Mouse (Mus musculus) stomach, postnatal 0 days (tissue): ENCODE data around the gene Csnk2a1. TPM values are rescaled to one million over a fixed set of nuclear protein-coding genes. Genes with fewer than 3 reads are reported as not detected.

ENCODE experiments used
- ATAC-seq: fragments of 200-750 bp; cut with Nextera tagmentation; 2 replicates; pipeline ENCODE4 v1.8.0; 2017; ENCODE audit not compliant: low FRiP score, low TSS enrichment
- DNase-seq: peaks from one replicate; pipeline ENCODE4 v3.0.0-alpha.2; 2016; ENCODE audit warnings: low spot score
- H3K27ac ChIP-seq: fragments of 300-500 bp; sonication (generic); replicated peaks from 2 replicates; pipeline ENCODE4 v1.5.1; 2014; ENCODE audit warnings: mild to moderate bottlenecking, control low read depth
- H3K27me3 ChIP-seq: fragments of 300-500 bp; sonication (generic); 2 replicates; pipeline ENCODE4 v1.6.1; 2014; ENCODE audit warnings: low read length; ENCODE audit not compliant: control insufficient read depth, insufficient read depth
- H3K36me3 ChIP-seq: fragments of 300-500 bp; sonication (generic); 2 replicates; pipeline ENCODE4 v1.6.1; 2014; ENCODE audit warnings: low read length, mixed read lengths; ENCODE audit not compliant: control insufficient read depth, insufficient read depth
- H3K4me1 ChIP-seq: fragments of 300-500 bp; sonication (generic); replicated peaks from 2 replicates; pipeline ENCODE4 v1.6.1; 2014; ENCODE audit warnings: antibody characterized with exemption; ENCODE audit not compliant: control insufficient read depth, insufficient read depth
- H3K4me2 ChIP-seq: fragments of 300-500 bp; sonication (generic); replicated peaks from 2 replicates; pipeline ENCODE4 v1.6.1; 2014; ENCODE audit warnings: low read depth, mild to moderate bottlenecking, control low read depth, moderate library complexity
- H3K4me3 ChIP-seq: fragments of 300-500 bp; sonication (generic); 2 replicates; pipeline ENCODE4 v1.5.1; 2014; ENCODE audit warnings: low read depth, low read length, control low read depth
- H3K9ac ChIP-seq: fragments of 300-500 bp; sonication (generic); 2 replicates; pipeline ENCODE4 v1.6.1; 2014; ENCODE audit warnings: mild to moderate bottlenecking, low read length, control low read depth, mixed read lengths
- H3K9me3 ChIP-seq: fragments of 300-500 bp; sonication (generic); 2 replicates; pipeline ENCODE4 v1.6.1; 2016; ENCODE audit warnings: low read length; ENCODE audit not compliant: control insufficient read depth
- CTCF ChIP-seq: IDR thresholded peaks from 2 replicates; pipeline ENCODE4 v1.5.1; 2016; ENCODE audit warnings: antibody characterized with exemption, low read depth, mild to moderate bottlenecking, moderate library complexity
- EP300 ChIP-seq: optimal IDR thresholded peaks from 2 replicates; pipeline ENCODE3; 2016; ENCODE audit warnings: antibody characterized with exemption
- WGBS: fragments of 180-500 bp; shearing (Covaris S2); extraction: QIAGEN DNeasy Blood & Tissue Kit; methylation state at CpG from one replicate; pipeline ENCODE4 v1.1.7; 2014; 5-methylcytosine and 5-hydroxymethylcytosine counted together
- polyA plus RNA-seq: library from polyadenylated mRNA; unstranded; fragments of >200 nt; fragmentation: Nextera tagmentation; extraction: Ambion mirVana; gene quantifications from 2 replicates; pipeline ENCODE4 v1.2.1, GENCODE M21; 2015

Csnk2a1 gene
- 54.1 and 60.7 TPM in 2 replicates for polyA plus RNA-seq

- Histone ChIP-seq H3K27me3 (no peaks in the 10 kb centered on the region), H3K9me3 (no peaks in the 10 kb centered on the region), H3K4me3 (peak within 1 kb of the TSS; percentile 83), H3K27ac (peak within 1 kb of the TSS; percentile 97), H3K4me2 (peak within 1 kb of the TSS; percentile 75), H3K36me3 (no peaks in the 10 kb centered on the region), H3K4me1 (no peaks in the 10 kb centered on the region), H3K9ac (peak within 1 kb of the TSS; percentile 93)
- TF ChIP-seq EP300 (peak; percentile 86), CTCF (0 out of 2 replicates have a peak, but pooled peaks have one; percentile 9)
- WGBS = 1% methylated on average over 50 of the region's 58 CpGs
- peak; percentile 92 for DNase-seq
- peak; percentile 97 for ATAC-seq
Measured at GRCm38 (mm10) chr2:152226248-152227050, at the start of gene Csnk2a1. Gene Csnk2a1 (plus strand): TSS chr2:152226839.

- H3K9me3 ChIP-seq = no peaks in the 10 kb centered on the region
- TF ChIP-seq CTCF (no peak), EP300 (no peak)
- H3K36me3 ChIP-seq = no peaks in the 10 kb centered on the region
- peak; percentile 71 for DNase-seq
- H3K4me3 ChIP-seq = no peak overlapping the region
- H3K9ac ChIP-seq = no peak overlapping the region
- 16% methylated on average over 23 of the region's 24 CpGs for WGBS
- ATAC-seq = peak; percentile 82
- no peaks in the 10 kb centered on the region for H3K4me1 ChIP-seq
- peak overlapping the region; percentile 35 for H3K4me2 ChIP-seq
- no peak overlapping the region for H3K27ac ChIP-seq
- no peaks in the 10 kb centered on the region for H3K27me3 ChIP-seq
Measured at GRCm38 (mm10) chr2:152177162-152177805, 49.4 kb upstream of the Csnk2a1 start.

- no peak overlapping the region for H3K4me2 ChIP-seq
- WGBS = 70% methylated on average over 6 of the region's 6 CpGs
- no peak for ATAC-seq
Measured at GRCm38 (mm10) chr2:152177806-152178170, 48.9 kb upstream of the Csnk2a1 start.

GRCm38 (mm10) chr2:152178345-152178744 is 48.3 kb upstream of the Csnk2a1 start:
- TF ChIP-seq CTCF (no peak), EP300 (no peak)
- no peaks in the 10 kb centered on the region for H3K4me1 ChIP-seq
- no peak overlapping the region for H3K4me2 ChIP-seq
- H3K27ac ChIP-seq = no peak overlapping the region
- H3K9ac ChIP-seq = no peak overlapping the region
- ATAC-seq (no peak), DNase-seq (no peak)
- H3K27me3 ChIP-seq = no peaks in the 10 kb centered on the region
- H3K9me3 ChIP-seq = no peaks in the 10 kb centered on the region
- 75% methylated on average over 3 of the region's 3 CpGs for WGBS
- no peaks in the 10 kb centered on the region for H3K36me3 ChIP-seq
- H3K4me3 ChIP-seq = no peak overlapping the region

More at GRCm38 (mm10) chr2:152177806-152178170, 48.9 kb upstream of the Csnk2a1 start:
- TF ChIP-seq EP300 = no peak
- no peak for TF ChIP-seq CTCF
- Histone ChIP-seq H3K27ac (no peak overlapping the region), H3K9me3 (no peaks in the 10 kb centered on the region), H3K9ac (no peak overlapping the region), H3K4me3 (no peak overlapping the region), H3K27me3 (no peaks in the 10 kb centered on the region), H3K36me3 (no peaks in the 10 kb centered on the region), H3K4me1 (no peaks in the 10 kb centered on the region)
- DNase-seq = no peak

- Histone ChIP-seq H3K4me2 (no peak overlapping the region), H3K4me1 (no peaks in the 10 kb centered on the region), H3K27me3 (no peaks in the 10 kb centered on the region), H3K4me3 (no peak overlapping the region), H3K9ac (no peak overlapping the region), H3K9me3 (no peaks in the 10 kb centered on the region), H3K27ac (no peak overlapping the region), H3K36me3 (no peaks in the 10 kb centered on the region)
- TF ChIP-seq EP300 (no peak), CTCF (no peak)
- WGBS = 60% methylated on average over 2 of the region's 2 CpGs
- ATAC-seq = no peak
- DNase-seq = peak; percentile 7
Measured at GRCm38 (mm10) chr2:152179301-152179700, 47.3 kb upstream of the Csnk2a1 start.

- Histone ChIP-seq H3K9me3 (no peaks in the 10 kb centered on the region), H3K36me3 (no peaks in the 10 kb centered on the region), H3K4me1 (no peaks in the 10 kb centered on the region), H3K4me2 (no peak overlapping the region), H3K27ac (no peak overlapping the region), H3K27me3 (no peaks in the 10 kb centered on the region), H3K9ac (no peak overlapping the region), H3K4me3 (no peak overlapping the region)
- no peak for TF ChIP-seq CTCF
- TF ChIP-seq EP300 = no peak
- ATAC-seq (peak; percentile 68), DNase-seq (peak; percentile 24)
- WGBS = 32% methylated on average over 6 of the region's 6 CpGs
Measured at GRCm38 (mm10) chr2:152180323-152180722, 46.3 kb upstream of the Csnk2a1 start.
